Mouse (Mus musculus): ENCODE measurements at regions not wholly inside any gene's neighbourhood (a gene's known extent, or its start where the extent isn't known, plus 50 kb on each side); places are given as distances from the start of the nearest gene placed in this dataset.

- no peak for DNase-seq (ENCODE audit: extremely low spot score, low spot score)
These were observed 120.8 kb downstream of the Pja1 start for GRCm38 (mm10) chrX:99350233-99350632.

GRCm38 (mm10) chrX:99340223-99340622 is 130.8 kb downstream of the Pja1 start:
- DNase-seq (ENCODE audit: extremely low spot score, low spot score): no peak

GRCm38 (mm10) chrX:99339081-99339876 is 131.8 kb downstream of the Pja1 start:
- no peak for DNase-seq (ENCODE audit: extremely low spot score, low spot score)

- DNase-seq (ENCODE audit: extremely low spot score, low spot score): peak; percentile 32
These were observed 134.2 kb downstream of the Pja1 start for GRCm38 (mm10) chrX:99336616-99337553.

- DNase-seq (ENCODE audit: extremely low spot score, low spot score): no peak
These were observed 135.0 kb downstream of the Pja1 start for GRCm38 (mm10) chrX:99335886-99336589.

GRCm38 (mm10) chrX:99332457-99332770 is 138.7 kb downstream of the Pja1 start:
- no peak for DNase-seq (ENCODE audit: extremely low spot score, low spot score)

GRCm38 (mm10) chrX:99331764-99332456 is 139.2 kb downstream of the Pja1 start:
- DNase-seq (ENCODE audit: extremely low spot score, low spot score): no peak

- DNase-seq (ENCODE audit: extremely low spot score, low spot score): no peak
These were observed 140.7 kb downstream of the Pja1 start for GRCm38 (mm10) chrX:99330386-99330785.

GRCm38 (mm10) chrX:99328576-99328975 is 142.5 kb downstream of the Pja1 start:
- no peak for DNase-seq (ENCODE audit: extremely low spot score, low spot score)

- no peak for DNase-seq (ENCODE audit: extremely low spot score, low spot score)
These were observed 144.9 kb downstream of the Pja1 start for GRCm38 (mm10) chrX:99326167-99326566.

- DNase-seq (ENCODE audit: extremely low spot score, low spot score): no peak
These were observed 145.6 kb downstream of the Pja1 start for GRCm38 (mm10) chrX:99325460-99325859.

GRCm38 (mm10) chrX:99324546-99325170 is 146.4 kb downstream of the Pja1 start:
- DNase-seq (ENCODE audit: extremely low spot score, low spot score): no peak

GRCm38 (mm10) chrX:99319791-99320190 is 151.3 kb downstream of the Pja1 start:
- DNase-seq (ENCODE audit: extremely low spot score, low spot score): no peak

GRCm38 (mm10) chrX:99319163-99319562 is 151.9 kb downstream of the Pja1 start:
- no peak for DNase-seq (ENCODE audit: extremely low spot score, low spot score)

- DNase-seq (ENCODE audit: extremely low spot score, low spot score): no peak
These were observed 152.9 kb downstream of the Pja1 start for GRCm38 (mm10) chrX:99318141-99318540.

- no peak for DNase-seq (ENCODE audit: extremely low spot score, low spot score)
These were observed 153.3 kb downstream of the Pja1 start for GRCm38 (mm10) chrX:99317736-99318135.

- DNase-seq (ENCODE audit: extremely low spot score, low spot score): no peak
These were observed 154.5 kb downstream of the Pja1 start for GRCm38 (mm10) chrX:99316410-99317056.

- no peak for DNase-seq (ENCODE audit: extremely low spot score, low spot score)
These were observed 163.2 kb downstream of the Efnb1 start for GRCm38 (mm10) chrX:99299110-99299509.

GRCm38 (mm10) chrX:99294726-99295125 is 158.8 kb downstream of the Efnb1 start:
- no peak for DNase-seq (ENCODE audit: extremely low spot score, low spot score)

- no peak for DNase-seq (ENCODE audit: extremely low spot score, low spot score)
These were observed 158.0 kb downstream of the Efnb1 start for GRCm38 (mm10) chrX:99293967-99294366.

Measured in neural tube, embryonic 10.5 days (tissue).